Mouse (Mus musculus): ENCODE results near the gene Vmn2r109.
"Not testable (repeated sequence)": the region's sequence is repeated elsewhere in the genome, so short reads cannot be mapped to it uniquely, and the experiment has no call there.

The Vmn2r109 gene

GRCm38 (mm10) chr17:20564656-20565055 lies at the start of gene Vmn2r109:
TSS of gene Vmn2r109 (minus strand) at chr17:20564756.
- no peak for DNase-seq (ENCODE audit: low read depth in 1 of 2, low spot score in 2 of 2)

DNA sequence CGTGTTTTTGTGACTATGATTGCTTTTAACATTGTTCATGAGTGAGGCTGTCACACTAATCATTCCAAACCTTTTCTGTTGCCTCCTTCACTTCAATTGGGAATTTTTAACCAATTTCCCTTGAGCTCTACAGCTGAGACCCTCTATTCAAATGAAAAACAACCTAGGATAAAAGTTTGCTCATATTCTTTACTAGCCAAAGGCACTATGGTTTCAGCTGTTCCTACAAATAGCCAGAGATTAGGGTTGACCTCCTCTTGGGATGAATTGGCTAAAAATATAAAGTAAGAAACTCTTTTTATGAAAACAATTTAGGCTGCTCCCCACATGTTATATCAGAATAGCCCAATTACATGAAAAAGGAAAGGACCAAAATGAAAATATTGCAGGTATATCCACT lies 31.8 kb upstream of the Vmn2r109 start, which contains the start of gene Vmn2r110:
Gene Vmn2r110, minus strand, starts transcription at position 101 of the 400 bp plus-strand sequence.
- no peak for DNase-seq (ENCODE audit: low read depth in 1 of 2, low spot score in 2 of 2)

DNA sequence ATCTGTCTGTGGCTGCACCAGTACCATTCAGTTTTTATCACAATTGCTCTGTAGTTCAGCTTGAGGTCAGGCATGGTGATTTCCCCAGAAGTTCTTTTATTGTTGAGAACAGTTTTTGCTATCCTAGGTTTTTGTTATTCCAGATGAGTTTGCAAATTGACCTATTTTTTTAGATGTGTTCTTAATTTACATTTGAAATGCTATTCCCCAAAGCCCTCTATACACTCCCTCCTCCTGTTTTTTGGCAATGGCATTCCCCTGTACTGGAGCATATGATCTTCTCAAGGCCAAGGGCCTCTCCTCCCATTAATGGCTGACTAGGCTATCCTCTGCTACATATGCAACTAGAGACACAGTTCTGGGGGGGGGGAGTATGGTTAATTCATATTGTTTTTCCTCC lies 56.3 kb downstream of the Vmn2r109 start:
- DNase-seq (ENCODE audit: low read depth in 1 of 2, low spot score in 2 of 2), result not testable (repeated sequence)

GRCm38 (mm10) chr17:20497858-20498257 lies 66.7 kb downstream of the Vmn2r109 start, which contains the start of gene Vmn1r225:
TSS of gene Vmn1r225 (plus strand) at chr17:20498158.
- DNase-seq (ENCODE audit: low read depth in 1 of 2, low spot score in 2 of 2), result no peak
